In genomic region chr4:76798010-76799007, GRCm38 (mm10) we compare ENCODE assay signal across 13 mouse cellular contexts.
DNase-seq lines count a peak whose midpoint lies in the region; ATAC-seq and TF ChIP-seq lines count a peak whose summit lies in the region.
"Had no signal": no experiment of that assay in that cellular context is flagged by ENCODE, and none has a peak within 500 bp of the region (broad histone marks: within the 10 kb centered on the region; RNA-seq: fewer than 3 reads in every experiment).

No protein-coding gene starts in this region.

- no peak overlapping the region for H3K9ac ChIP-seq in hindbrain, embryonic 16.5 days (ENCODE audit: low read depth, low read length)
- no peak overlapping the region for H3K9ac ChIP-seq in kidney, postnatal 0 days (ENCODE audit: low read depth, low read length)
- H3K9ac ChIP-seq in neural tube, embryonic 11.5 days (ENCODE audit: low read length): no peak overlapping the region
- H3K9ac ChIP-seq: embryonic facial prominence, embryonic 13.5 days; limb, embryonic 13.5 days had no signal

- no peaks in the 10 kb centered on the region for H3K36me3 ChIP-seq in hindbrain, embryonic 10.5 days
- H3K36me3 ChIP-seq in hindbrain, embryonic 16.5 days (ENCODE audit: control insufficient read depth, insufficient read depth, low read length): no peaks in the 10 kb centered on the region
- H3K36me3 ChIP-seq in kidney, postnatal 0 days (ENCODE audit: insufficient read depth, low read length): no peaks in the 10 kb centered on the region
- no peaks in the 10 kb centered on the region for H3K36me3 ChIP-seq in neural tube, embryonic 11.5 days (ENCODE audit: control insufficient read depth, insufficient read depth, low read length)
- no peaks in the 10 kb centered on the region for H3K36me3 ChIP-seq in heart, embryonic 10.5 days
- H3K36me3 ChIP-seq: embryonic facial prominence, embryonic 13.5 days; limb, embryonic 13.5 days had no signal

- no peak overlapping the region for H3K27ac ChIP-seq in hindbrain, embryonic 10.5 days
- no peak overlapping the region for H3K27ac ChIP-seq in hindbrain, embryonic 16.5 days (ENCODE audit: low read depth, low read length)
- H3K27ac ChIP-seq in kidney, postnatal 0 days: no peak overlapping the region
- no peak overlapping the region for H3K27ac ChIP-seq in neural tube, embryonic 11.5 days (ENCODE audit: low read depth, low read length)
- no peak overlapping the region for H3K27ac ChIP-seq in heart, embryonic 10.5 days
- H3K27ac ChIP-seq: embryonic facial prominence, embryonic 13.5 days; limb, embryonic 13.5 days had no signal

- no peak overlapping the region for H3K4me2 ChIP-seq in hindbrain, embryonic 16.5 days (ENCODE audit: low read length)
- H3K4me2 ChIP-seq in kidney, postnatal 0 days (ENCODE audit: low read length): no peak overlapping the region
- H3K4me2 ChIP-seq in neural tube, embryonic 11.5 days (ENCODE audit: low read depth): no peak overlapping the region
- H3K4me2 ChIP-seq: embryonic facial prominence, embryonic 13.5 days; limb, embryonic 13.5 days had no signal

- peak; percentile 33 for DNase-seq in hindbrain, embryonic 10.5 days (ENCODE audit: low spot score)
- peak; percentile 12 for DNase-seq in embryo, embryonic 9.5 days (ENCODE audit: extremely low spot score)
- DNase-seq in kidney, postnatal 0 days (ENCODE audit: low spot score): peak; percentile 16
- DNase-seq in neural tube, embryonic 11.5 days (ENCODE audit: low spot score): peak; percentile 16
- no peak for DNase-seq in heart, embryonic 10.5 days (ENCODE audit: low spot score)
- DNase-seq in lung, postnatal 4 days: no peak
- DNase-seq in gastrocnemius, postnatal 4 days (ENCODE audit: low spot score in 2 of 2): no peak
- DNase-seq: cerebellum, adult 11-12 months; lung, adult 18-20 months; thymus, postnatal 36 days had no signal

- no peak for TF ChIP-seq CTCF in kidney, postnatal 0 days (IDR thresholded peaks at IDR 0.05; ENCODE audit: low read depth)

- WGBS in hindbrain, embryonic 10.5 days: 33% methylated on average over 9 of the region's 9 CpGs
- WGBS in hindbrain, embryonic 16.5 days: 35% methylated on average over 9 of the region's 9 CpGs
- 48% methylated on average over 9 of the region's 9 CpGs for WGBS in kidney, postnatal 0 days
- 55% methylated on average over 9 of the region's 9 CpGs for WGBS in neural tube, embryonic 11.5 days
- WGBS in heart, embryonic 10.5 days: 58% methylated on average over 9 of the region's 9 CpGs

- H3K9me3 ChIP-seq in hindbrain, embryonic 10.5 days: no peaks in the 10 kb centered on the region
- H3K9me3 ChIP-seq in hindbrain, embryonic 16.5 days (ENCODE audit: control insufficient read depth, low read length): no peaks in the 10 kb centered on the region
- no peaks in the 10 kb centered on the region for H3K9me3 ChIP-seq in kidney, postnatal 0 days (replicated peaks; ENCODE audit: low read length)
- H3K9me3 ChIP-seq in neural tube, embryonic 11.5 days (ENCODE audit: control insufficient read depth, low read length): no peaks in the 10 kb centered on the region
- H3K9me3 ChIP-seq in heart, embryonic 10.5 days: no peaks in the 10 kb centered on the region
- H3K9me3 ChIP-seq: embryonic facial prominence, embryonic 13.5 days; limb, embryonic 13.5 days had no signal

- H3K4me1 ChIP-seq in hindbrain, embryonic 10.5 days (replicated peaks): peaks cover 14% of the 10 kb centered on the region
- 0 out of 2 replicates have a peak, but pooled peaks cover 2% of the 10 kb centered on the region for H3K4me1 ChIP-seq in hindbrain, embryonic 16.5 days (ENCODE audit: control insufficient read depth, insufficient read depth, low read depth, low read length)
- H3K4me1 ChIP-seq in kidney, postnatal 0 days (replicated peaks; ENCODE audit: insufficient read depth, low read length): no peaks in the 10 kb centered on the region
- no peaks in the 10 kb centered on the region for H3K4me1 ChIP-seq in neural tube, embryonic 11.5 days (ENCODE audit: control insufficient read depth, insufficient read depth, low read length)
- H3K4me1 ChIP-seq in heart, embryonic 10.5 days: no peaks in the 10 kb centered on the region
- H3K4me1 ChIP-seq: embryonic facial prominence, embryonic 13.5 days; limb, embryonic 13.5 days had no signal

- ATAC-seq in hindbrain, embryonic 16.5 days: no peak
- 0 out of 2 replicates have a peak, but pooled peaks have one; percentile 40 for ATAC-seq in kidney, postnatal 0 days (replicated peaks; ENCODE audit: low FRiP score, low read depth)
- ATAC-seq in neural tube, embryonic 11.5 days (ENCODE audit: insufficient read depth, low FRiP score, low TSS enrichment): no peak; the same call in 1 of the 2 replicates

- H3K4me3 ChIP-seq in hindbrain, embryonic 10.5 days: no peak overlapping the region
- no peak overlapping the region for H3K4me3 ChIP-seq in hindbrain, embryonic 16.5 days (ENCODE audit: low read length)
- H3K4me3 ChIP-seq in kidney, postnatal 0 days (replicated peaks; ENCODE audit: low read depth, low read length): no peak overlapping the region
- H3K4me3 ChIP-seq in neural tube, embryonic 11.5 days (ENCODE audit: low read depth, low read length): no peak overlapping the region
- no peak overlapping the region for H3K4me3 ChIP-seq in heart, embryonic 10.5 days
- H3K4me3 ChIP-seq: embryonic facial prominence, embryonic 13.5 days; limb, embryonic 13.5 days had no signal

- H3K27me3 ChIP-seq in hindbrain, embryonic 10.5 days (ENCODE audit: insufficient read depth, poor library complexity, severe bottlenecking): no peaks in the 10 kb centered on the region
- no peaks in the 10 kb centered on the region for H3K27me3 ChIP-seq in hindbrain, embryonic 16.5 days (replicated peaks; ENCODE audit: control insufficient read depth, insufficient read depth, low read length)
- no peaks in the 10 kb centered on the region for H3K27me3 ChIP-seq in kidney, postnatal 0 days (ENCODE audit: insufficient read depth, low read length)
- no peaks in the 10 kb centered on the region for H3K27me3 ChIP-seq in neural tube, embryonic 11.5 days (ENCODE audit: control insufficient read depth, insufficient read depth, low read length)
- H3K27me3 ChIP-seq in heart, embryonic 10.5 days (ENCODE audit: insufficient read depth, poor library complexity, severe bottlenecking): no peaks in the 10 kb centered on the region
- H3K27me3 ChIP-seq: embryonic facial prominence, embryonic 13.5 days; limb, embryonic 13.5 days had no signal

Comparison
In these comparisons a context has a peak if more than half of its experiments do, and no peak if none do; other contexts are left out.
1. DNase-seq: peak in hindbrain, embryonic 10.5 days (single experiment), embryo, embryonic 9.5 days (single experiment), kidney, postnatal 0 days (single experiment) and neural tube, embryonic 11.5 days (single experiment); none in heart, embryonic 10.5 days (single experiment), lung, postnatal 4 days (0 of 2) and gastrocnemius, postnatal 4 days (0 of 2).